Mouse (Mus musculus) embryonic stem cell, embryonic (primary cell): Measurements from ENCODE around the gene Slc3a1.

Experiments
- CTCF ChIA-PET, 4 experiments: fragments of 300-600 bp in 2 of 4; fragments of 350-600 bp in 2 of 4; sonication (Branson Sonifier 250); formaldehyde crosslinking; loops; one replicate each; lab custom pipeline; 2022; ENCODE audit warnings: inconsistent platforms in 2 of 4; lab: Charles Lee
- POLR2A ChIA-PET, 4 experiments: fragments of 300-600 bp in 2 of 4; fragments of 350-600 bp in 2 of 4; sonication (Branson Sonifier 250); formaldehyde crosslinking; loops; one replicate each; lab custom pipeline; 2022; ENCODE audit warnings: antibody characterized with exemption in 4 of 4, inconsistent platforms in 1 of 4; lab: Charles Lee

Slc3a1 gene

GRCm38 (mm10) chr17:85028093-85028739 lies at the start of gene Slc3a1:
Gene Slc3a1, plus strand, starts transcription at chr17:85028376.
- POLR2A ChIA-PET = interaction anchor here in 2 of 4 experiments (0.8 to 2.7 kb wide), 2 partner anchors 11 to 62 kb away, joined by 3 to 8 read pairs; partner anchors contain the start of genes Camkmt (in 1 of the 2) and Prepl (in 1 of the 2)
- CTCF ChIA-PET = interaction anchor here in 1 of 4 experiments (0.7 kb wide), 1 partner anchor 26 kb away, joined by 4 read pairs; no protein-coding TSS in a partner anchor

GRCm38 (mm10) chr17:84981721-84982120 lies 46.5 kb upstream of the Slc3a1 start:
- ChIA-PET CTCF (no interaction called here), POLR2A (interaction anchor here in 2 of 4 experiments (0.7 to 9.0 kb wide), 5 partner anchors 9 to 435 kb away, joined by 3 to 66 read pairs (median 16); no protein-coding TSS in a partner anchor)

- POLR2A ChIA-PET = interaction anchor here in 2 of 4 experiments (0.7 to 9.0 kb wide), 11 partner anchors 9 to 107 kb away, joined by 3 to 66 read pairs (median 3); partner anchors contain the start of genes Ppm1b (in 1 of the 2) and Prepl (in 1 of the 2)
- CTCF ChIA-PET = no interaction called here
Measured at GRCm38 (mm10) chr17:84982735-84983134, 45.4 kb upstream of the Slc3a1 start.

- POLR2A ChIA-PET = interaction anchor here (0.6 to 3.2 kb wide), 14 partner anchors 8 to 312 kb away, joined by 3 to 9 read pairs (median 3); partner anchors contain the start of gene Prepl (in 1 of the 4)
Measured at GRCm38 (mm10) chr17:84986368-84986767, 41.8 kb upstream of the Slc3a1 start.

GRCm38 (mm10) chr17:84987834-84988410 lies 40.3 kb upstream of the Slc3a1 start:
- ChIA-PET CTCF (no interaction called here), POLR2A (interaction anchor here in 1 of 4 experiments (1.1 to 1.7 kb wide), 2 partner anchors 10 to 11 kb away, joined by 3 to 4 read pairs; no protein-coding TSS in a partner anchor)

More at GRCm38 (mm10) chr17:84986368-84986767, 41.8 kb upstream of the Slc3a1 start:
- CTCF ChIA-PET = interaction anchor here in 1 of 4 experiments (0.6 kb wide), 1 partner anchor 203 kb away, joined by 3 read pairs; no protein-coding TSS in a partner anchor

GRCm38 (mm10) chr17:84988514-84988913 lies 39.7 kb upstream of the Slc3a1 start:
- ChIA-PET CTCF (no interaction called here), POLR2A (interaction anchor here in 1 of 4 experiments (1.1 kb wide), 1 partner anchor 16 kb away, joined by 3 read pairs; no protein-coding TSS in a partner anchor)

- CTCF ChIA-PET = no interaction called here
- POLR2A ChIA-PET = interaction anchor here in 1 of 4 experiments (0.9 to 1.7 kb wide), 4 partner anchors 11 to 36 kb away, joined by 3 to 4 read pairs (median 3); no protein-coding TSS in a partner anchor
Measured at GRCm38 (mm10) chr17:84995844-84996243, 32.3 kb upstream of the Slc3a1 start.

GRCm38 (mm10) chr17:84997639-84998038 lies 30.5 kb upstream of the Slc3a1 start:
- CTCF ChIA-PET = no interaction called here
- POLR2A ChIA-PET = interaction anchor here in 3 of 4 experiments (0.6 to 1.3 kb wide), 6 partner anchors 11 to 1171 kb away, joined by 3 to 8 read pairs (median 3); no protein-coding TSS in a partner anchor

- ChIA-PET CTCF (interaction anchor here in 1 of 4 experiments (0.6 kb wide), 1 partner anchor 13 kb away, joined by 3 read pairs; no protein-coding TSS in a partner anchor), POLR2A (interaction anchor here in 3 of 4 experiments (0.8 to 1.8 kb wide), 6 partner anchors 9 to 27 kb away, joined by 3 to 11 read pairs (median 4); no protein-coding TSS in a partner anchor)
Measured at GRCm38 (mm10) chr17:84999636-85000035, 28.5 kb upstream of the Slc3a1 start.

- POLR2A ChIA-PET = interaction anchor here in 1 of 4 experiments (0.8 to 1.5 kb wide), 2 partner anchors 11 to 273 kb away, joined by 3 to 11 read pairs; no protein-coding TSS in a partner anchor
- CTCF ChIA-PET = interaction anchor here in 2 of 4 experiments (0.6 to 1.2 kb wide), 2 partner anchors 10 kb away, joined by 6 to 9 read pairs; no protein-coding TSS in a partner anchor
Measured at GRCm38 (mm10) chr17:85013485-85013884, 14.7 kb upstream of the Slc3a1 start.

GRCm38 (mm10) chr17:85014632-85015031 lies 13.5 kb upstream of the Slc3a1 start:
- CTCF ChIA-PET = interaction anchor here in 2 of 4 experiments (1.0 to 1.2 kb wide), 2 partner anchors 9 kb away, joined by 4 to 6 read pairs; no protein-coding TSS in a partner anchor
- POLR2A ChIA-PET = interaction anchor here in 1 of 4 experiments (0.8 to 1.5 kb wide), 4 partner anchors 8 to 18 kb away, joined by 3 to 11 read pairs (median 4); no protein-coding TSS in a partner anchor

GRCm38 (mm10) chr17:85018344-85018743 lies 9.8 kb upstream of the Slc3a1 start:
- ChIA-PET POLR2A (interaction anchor here in 2 of 4 experiments (0.7 to 2.0 kb wide), 9 partner anchors 8 to 233 kb away, joined by 3 to 8 read pairs (median 3); partner anchors contain the start of genes Camkmt (in 1 of the 2) and Prepl (in 1 of the 2)), CTCF (interaction anchor here in 2 of 4 experiments (0.6 to 0.7 kb wide), 2 partner anchors 27 to 649 kb away, joined by 3 to 4 read pairs; no protein-coding TSS in a partner anchor)

- CTCF ChIA-PET = interaction anchor here in 2 of 4 experiments (0.6 to 0.7 kb wide), 3 partner anchors 26 to 829 kb away, joined by 3 to 4 read pairs (median 4); no protein-coding TSS in a partner anchor
- POLR2A ChIA-PET = interaction anchor here in 2 of 4 experiments (0.6 to 1.6 kb wide), 9 partner anchors 8 to 1953 kb away, joined by 3 to 7 read pairs (median 3); no protein-coding TSS in a partner anchor
Measured at GRCm38 (mm10) chr17:85018794-85019193, 9.4 kb upstream of the Slc3a1 start.

GRCm38 (mm10) chr17:85020343-85020742 lies 7.8 kb upstream of the Slc3a1 start:
- CTCF ChIA-PET = interaction anchor here in 2 of 4 experiments (0.6 to 0.8 kb wide), 2 partner anchors 25 to 183 kb away, joined by 3 to 4 read pairs; no protein-coding TSS in a partner anchor

GRCm38 (mm10) chr17:85023247-85024167 lies 4.7 kb upstream of the Slc3a1 start:
- ChIA-PET POLR2A (interaction anchor here (0.5 to 2.2 kb wide), 35 partner anchors 8 to 1513 kb away, joined by 3 to 11 read pairs (median 3); partner anchors contain the start of genes Camkmt (in 3 of the 4), Prepl (in 3 of the 4) and Ppm1b (in 1 of the 4)), CTCF (interaction anchor here (0.6 to 2.0 kb wide), 36 partner anchors 9 to 1193 kb away, joined by 3 to 11 read pairs (median 4); partner anchors contain the start of gene Ppm1b (in 1 of the 4))

More at GRCm38 (mm10) chr17:85020343-85020742, 7.8 kb upstream of the Slc3a1 start:
- POLR2A ChIA-PET = interaction anchor here in 2 of 4 experiments (0.5 to 2.2 kb wide), 9 partner anchors 9 to 175 kb away, joined by 3 to 7 read pairs (median 3); partner anchors contain the start of gene Ppm1b (in 1 of the 2)

GRCm38 (mm10) chr17:85024237-85024636 lies 3.9 kb upstream of the Slc3a1 start:
- POLR2A ChIA-PET = interaction anchor here in 3 of 4 experiments (1.0 to 2.2 kb wide), 9 partner anchors 9 to 145 kb away, joined by 3 to 11 read pairs (median 4); partner anchors contain the start of genes Camkmt (in 2 of the 3) and Prepl (in 2 of the 3)
- CTCF ChIA-PET = interaction anchor here in 3 of 4 experiments (0.6 to 1.5 kb wide), 4 partner anchors 10 to 609 kb away, joined by 3 to 4 read pairs (median 3); no protein-coding TSS in a partner anchor
